Mouse (Mus musculus) erythroblast, embryonic 14.5 days (primary cell): ENCODE data around the gene Lrrc15. TPM values are rescaled to one million over a fixed set of nuclear protein-coding genes. Genes with fewer than 3 reads are reported as not detected.

Experiments
- H3K27me3 ChIP-seq: 2 replicates; pipeline ENCODE4 v1.6.1; 2012; ENCODE audit warnings: inconsistent platforms; ENCODE audit not compliant: control insufficient read depth
- H3K36me3 ChIP-seq: 2 replicates; pipeline ENCODE4 v1.6.1; 2012; ENCODE audit warnings: mild to moderate bottlenecking, inconsistent platforms; ENCODE audit not compliant: control insufficient read depth
- H3K4me1 ChIP-seq: 2 replicates; pipeline ENCODE4 v1.6.1; 2012; ENCODE audit warnings: inconsistent platforms; ENCODE audit not compliant: control insufficient read depth
- H3K4me3 ChIP-seq: replicated peaks from 2 replicates; pipeline ENCODE3; 2012; ENCODE audit warnings: moderate library complexity, mild to moderate bottlenecking, inconsistent platforms
- H3K9me3 ChIP-seq: 2 replicates; pipeline ENCODE4 v1.6.1; 2012; ENCODE audit warnings: low read length, inconsistent platforms, mixed read lengths; ENCODE audit not compliant: control insufficient read depth
- GATA1 ChIP-seq: IDR thresholded peaks from 2 replicates; pipeline ENCODE4 v1.6.1; 2012; ENCODE audit warnings: low read length, inconsistent platforms, mixed read lengths
- TAL1 ChIP-seq: IDR thresholded peaks from 3 replicates; pipeline ENCODE4 v1.6.1; 2012; ENCODE audit warnings: low read length, inconsistent platforms, mixed read lengths
- polyA plus RNA-seq: library from polyadenylated mRNA; stranded (reverse); fragments of >175 nt; gene quantifications from 2 replicates; pipeline ENCODE4 v1.2.3, GENCODE M21; 2012

Lrrc15 gene
- not detected in 2 replicates for polyA plus RNA-seq

DNA sequence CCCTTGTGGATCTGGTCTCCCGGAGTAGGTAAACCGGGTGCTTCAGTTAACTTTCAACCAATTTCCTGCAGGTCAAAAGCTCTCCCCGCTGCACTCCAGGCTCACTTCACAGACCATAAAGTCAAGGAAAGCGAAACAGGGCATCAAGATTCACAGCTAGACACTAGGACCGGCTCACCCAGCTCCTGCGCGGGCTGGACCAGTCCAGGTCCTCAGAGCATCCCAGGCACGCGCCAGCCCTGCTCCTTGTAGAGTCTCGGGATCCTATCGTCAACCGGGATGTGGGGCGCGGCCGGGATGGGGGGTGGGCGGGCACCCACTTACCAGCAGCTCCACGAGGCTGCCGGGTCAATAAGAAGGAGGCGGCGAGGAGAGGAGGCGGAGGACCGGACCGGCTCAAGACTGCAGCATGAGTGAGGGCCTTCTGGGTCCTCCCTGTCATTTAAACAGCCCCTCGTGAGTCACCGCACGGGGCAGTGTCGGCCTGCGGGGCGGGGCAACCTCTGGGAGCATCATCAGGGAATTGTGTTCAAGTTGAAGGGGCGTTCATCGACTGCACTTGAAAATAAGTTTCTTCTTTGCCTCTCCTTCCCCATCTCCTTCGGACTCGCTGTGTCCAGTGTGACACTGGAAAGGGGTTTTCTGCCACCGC, at the start of gene Lrrc15:
Gene Lrrc15, minus strand, starts transcription at position 413 of the 652 bp plus-strand sequence.
- H3K4me3 ChIP-seq: no peak within 1 kb of the TSS
- H3K4me1 ChIP-seq: no peaks in the 10 kb centered on the region
- peaks cover 47% of the 10 kb centered on the region for H3K27me3 ChIP-seq
- TF ChIP-seq TAL1 (no peak), GATA1 (no peak)
- H3K36me3 ChIP-seq: no peaks in the 10 kb centered on the region
- no peaks in the 10 kb centered on the region for H3K9me3 ChIP-seq

DNA sequence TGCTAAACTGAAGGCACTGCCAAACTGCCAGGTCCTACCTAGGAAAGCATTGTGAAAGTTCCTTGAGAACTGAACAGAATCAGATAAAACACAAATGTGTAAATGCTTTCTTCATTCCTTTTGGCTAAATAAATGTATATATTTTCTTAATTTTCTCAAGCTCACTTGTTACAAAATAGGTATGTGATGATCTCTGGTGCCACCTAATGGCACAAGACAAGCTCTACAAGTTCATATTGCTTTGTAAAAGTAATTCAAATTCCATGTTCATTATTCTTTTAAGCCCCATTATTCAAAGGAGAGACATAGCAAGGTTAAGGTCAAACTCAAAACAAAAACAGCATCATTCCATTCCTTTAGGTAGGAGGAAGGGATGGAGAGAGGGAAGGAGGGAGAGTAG, 31.2 kb upstream of the Lrrc15 start:
- peaks cover 53% of the 10 kb centered on the region for H3K36me3 ChIP-seq

GRCm38 (mm10) chr16:30310647-30311046, 27.6 kb upstream of the Lrrc15 start, which contains the start of gene Gp5:
Gene Gp5, minus strand, starts transcription at chr16:30310779.
- TF ChIP-seq GATA1: no peak
- no peak for TF ChIP-seq TAL1
- H3K4me3 ChIP-seq: peak within 1 kb of the TSS; percentile 58
- peaks cover 4% of the 10 kb centered on the region; the same call in 1 of the 2 replicates for H3K9me3 ChIP-seq
- peaks cover 33% of the 10 kb centered on the region for H3K4me1 ChIP-seq
- H3K36me3 ChIP-seq: peaks cover 26% of the 10 kb centered on the region
- H3K27me3 ChIP-seq: peaks cover 43% of the 10 kb centered on the region

More for the DNA sequence above, 31.2 kb upstream of the Lrrc15 start:
- Histone ChIP-seq H3K4me3 (no peak overlapping the region), H3K27me3 (peaks cover 14% of the 10 kb centered on the region), H3K4me1 (peaks cover 22% of the 10 kb centered on the region), H3K9me3 (no peaks in the 10 kb centered on the region)
- no peak for TF ChIP-seq GATA1
- no peak for TF ChIP-seq TAL1

- Histone ChIP-seq H3K4me1 (peaks cover 33% of the 10 kb centered on the region), H3K36me3 (peaks cover 22% of the 10 kb centered on the region), H3K9me3 (peaks cover 4% of the 10 kb centered on the region; the same call in 1 of the 2 replicates), H3K4me3 (no peak overlapping the region), H3K27me3 (peaks cover 43% of the 10 kb centered on the region)
- TF ChIP-seq GATA1 (no peak), TAL1 (no peak)
Observed at GRCm38 (mm10) chr16:30310171-30310515, 27.1 kb upstream of the Lrrc15 start.

DNA sequence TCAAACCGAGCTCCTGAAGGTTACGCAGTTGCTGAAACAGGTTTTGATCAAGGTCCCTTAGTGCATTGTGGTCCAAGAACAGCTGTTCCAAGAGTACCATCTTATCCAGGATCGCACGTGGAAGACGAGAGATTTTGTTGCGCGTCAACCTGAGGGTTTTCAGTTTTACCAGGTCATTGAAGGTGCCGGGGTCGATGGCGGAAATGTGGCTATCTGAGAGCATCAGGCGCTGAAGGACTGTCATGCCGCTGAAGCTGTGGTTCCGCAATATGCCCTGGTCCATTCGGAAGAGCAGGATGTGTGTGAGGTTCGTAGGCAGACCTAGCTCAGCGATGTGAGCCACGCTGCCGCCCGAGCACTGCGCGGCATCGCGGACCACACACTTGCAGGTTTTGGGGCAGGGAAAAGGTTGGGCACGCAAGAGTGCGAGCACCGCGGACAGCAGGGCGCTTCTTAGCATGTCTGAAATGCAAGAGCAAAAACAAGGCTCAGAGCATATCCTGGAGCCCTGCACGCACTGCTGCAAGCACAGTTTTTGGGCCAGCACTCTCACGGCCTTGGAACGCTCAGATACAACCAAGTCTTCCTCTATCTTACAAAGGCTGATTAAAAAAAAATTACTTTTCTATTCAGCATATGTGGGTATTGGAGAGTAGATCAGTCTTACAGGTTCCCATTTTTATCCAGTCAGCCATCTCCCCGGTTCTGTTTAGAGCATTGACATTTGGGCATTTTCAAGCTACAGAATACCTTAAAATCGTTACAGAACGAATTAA, 26.5 kb upstream of the Lrrc15 start:
- peaks cover 17% of the 10 kb centered on the region for H3K36me3 ChIP-seq
- peaks cover 33% of the 10 kb centered on the region for H3K4me1 ChIP-seq
- peak overlapping the region; percentile 58 for H3K4me3 ChIP-seq
- peaks cover 4% of the 10 kb centered on the region; the same call in 1 of the 2 replicates for H3K9me3 ChIP-seq
- H3K27me3 ChIP-seq: peaks cover 43% of the 10 kb centered on the region
- TF ChIP-seq TAL1 (no peak), GATA1 (no peak)

DNA sequence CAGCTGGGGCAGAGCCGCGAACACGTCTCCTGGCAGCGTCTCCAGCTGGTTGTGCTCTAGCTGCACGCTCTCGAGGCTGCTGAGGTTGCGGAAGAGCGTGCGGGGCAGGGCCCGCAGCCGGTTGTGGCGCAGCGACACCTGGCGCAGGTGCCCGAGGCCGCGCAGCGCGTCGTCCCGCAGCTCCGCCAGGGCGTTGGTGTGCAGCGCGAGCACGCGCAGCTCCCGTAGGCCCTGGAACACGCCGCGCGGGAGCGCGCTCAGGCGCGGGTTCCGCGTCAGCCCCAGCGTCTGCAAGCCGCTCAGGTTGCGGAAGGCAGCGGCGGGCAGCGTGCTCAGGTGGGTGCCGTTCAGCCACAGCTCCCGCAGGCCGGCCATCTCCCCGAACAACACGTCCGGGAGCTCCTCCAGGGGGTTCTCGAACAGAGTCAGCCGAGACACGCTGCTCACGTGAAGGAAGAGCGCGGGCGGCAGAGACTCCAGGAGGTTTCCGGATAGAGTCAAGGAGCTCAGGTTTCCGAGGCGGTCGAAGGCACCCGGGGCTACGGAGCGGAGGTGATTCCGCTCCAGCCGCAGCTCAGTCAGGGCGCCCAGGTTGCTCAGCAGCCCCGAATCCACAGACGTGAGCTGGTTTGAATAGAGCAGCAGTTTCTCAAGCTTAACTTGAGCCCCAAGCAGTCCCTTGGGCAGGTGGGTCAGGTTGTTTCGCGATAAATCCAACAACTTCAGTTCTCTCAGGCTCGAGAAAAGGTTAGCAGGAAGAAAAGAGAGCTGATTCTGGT, 25.7 kb upstream of the Lrrc15 start:
- H3K4me1 ChIP-seq: peaks cover 33% of the 10 kb centered on the region
- H3K9me3 ChIP-seq: peaks cover 4% of the 10 kb centered on the region; the same call in 1 of the 2 replicates
- H3K36me3 ChIP-seq: peaks cover 11% of the 10 kb centered on the region
- TF ChIP-seq TAL1: no peak
- peak overlapping the region; percentile 58 for H3K4me3 ChIP-seq
- H3K27me3 ChIP-seq: peaks cover 43% of the 10 kb centered on the region

- H3K27me3 ChIP-seq: peaks cover 43% of the 10 kb centered on the region
- H3K9me3 ChIP-seq: peaks cover 4% of the 10 kb centered on the region; the same call in 1 of the 2 replicates
- TF ChIP-seq TAL1 (no peak), GATA1 (no peak)
- peak overlapping the region; percentile 58 for H3K4me3 ChIP-seq
- peaks cover 9% of the 10 kb centered on the region for H3K36me3 ChIP-seq
- peaks cover 33% of the 10 kb centered on the region for H3K4me1 ChIP-seq
Observed at GRCm38 (mm10) chr16:30307961-30308615, 25.0 kb upstream of the Lrrc15 start.

DNA sequence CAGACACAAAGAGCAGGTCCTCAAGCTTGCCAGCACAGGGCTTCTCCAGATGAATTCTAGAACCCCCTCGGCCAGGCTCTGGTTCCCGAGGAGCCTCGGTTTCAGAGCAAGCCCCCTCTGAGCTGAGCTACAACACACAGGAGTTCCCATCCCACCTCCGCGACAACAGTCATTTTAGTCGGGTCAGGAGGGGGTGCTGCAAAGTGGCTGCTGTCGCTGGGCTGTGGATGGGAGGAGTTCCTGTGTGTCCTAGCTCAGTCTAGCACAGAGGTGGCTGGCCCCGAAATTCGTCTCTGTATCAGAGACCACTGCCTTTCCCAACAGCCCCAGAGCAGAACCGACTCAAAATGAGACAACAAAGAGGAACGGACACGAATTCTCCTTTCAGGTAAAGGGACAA, 24.2 kb upstream of the Lrrc15 start:
- Histone ChIP-seq H3K9me3 (peaks cover 4% of the 10 kb centered on the region; the same call in 1 of the 2 replicates), H3K4me1 (peaks cover 33% of the 10 kb centered on the region), H3K27me3 (peaks cover 47% of the 10 kb centered on the region), H3K36me3 (peaks cover 7% of the 10 kb centered on the region), H3K4me3 (no peak overlapping the region)
- no peak for TF ChIP-seq GATA1
- TF ChIP-seq TAL1: no peak

- Histone ChIP-seq H3K36me3 (no peaks in the 10 kb centered on the region; the same call in 1 of the 2 replicates), H3K4me3 (no peak overlapping the region), H3K4me1 (peaks cover 26% of the 10 kb centered on the region), H3K27me3 (peaks cover 47% of the 10 kb centered on the region), H3K9me3 (peaks cover 4% of the 10 kb centered on the region; the same call in 1 of the 2 replicates)
- TF ChIP-seq GATA1 (no peak), TAL1 (no peak)
Observed at GRCm38 (mm10) chr16:30306102-30306501, 23.0 kb upstream of the Lrrc15 start.
